Mouse (Mus musculus): ENCODE data around the gene Auh. TPM values are rescaled to one million over a fixed set of nuclear protein-coding genes. Genes with fewer than 3 reads are reported as not detected.

The Auh gene
- polyA plus RNA-seq, 1 experiment from 2014 or later = 35.2 TPM

DNA sequence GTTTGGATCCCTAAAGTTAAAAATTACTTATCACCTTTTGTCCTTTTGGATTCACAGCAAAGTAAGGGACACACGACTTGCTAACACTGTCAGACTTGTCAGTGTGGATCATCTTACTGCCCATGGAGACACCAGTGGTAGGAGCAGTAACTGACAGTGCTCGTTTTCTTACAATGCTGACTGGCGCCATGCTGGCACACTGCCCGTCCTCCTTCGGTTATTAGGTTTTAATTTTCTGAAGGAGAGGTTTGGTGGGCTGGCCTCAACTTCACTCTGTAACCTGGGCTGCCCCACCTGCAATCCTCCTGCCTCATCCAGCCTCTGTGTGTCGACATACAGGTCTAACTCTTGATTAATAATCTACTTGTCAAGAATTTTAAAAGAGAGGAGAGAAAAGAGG lies 31.7 kb downstream of the Auh start:
- ATAC-seq (ENCODE audit: low read depth) (no peak), DNase-seq (ENCODE audit: low spot score) (no peak)
- no peak overlapping the region for H3K4me3 ChIP-seq (ENCODE audit: low read depth, low read length)
- no peak overlapping the region for H3K27ac ChIP-seq (replicated peaks; ENCODE audit: low read depth, low read length)
- H3K9ac ChIP-seq (ENCODE audit: low read depth, low read length) = no peak overlapping the region
- H3K36me3 ChIP-seq (ENCODE audit: control insufficient read depth, insufficient read depth, low read length) = peaks cover 12% of the 10 kb centered on the region; the same call in 1 of the 2 replicates
- no peaks in the 10 kb centered on the region for H3K9me3 ChIP-seq (ENCODE audit: control insufficient read depth, low read length)
- 71% methylated on average over 6 of the region's 6 CpGs for WGBS
- no peak overlapping the region for H3K4me2 ChIP-seq (ENCODE audit: low read depth, low read length)
- H3K27me3 ChIP-seq (replicated peaks; ENCODE audit: control insufficient read depth, insufficient read depth, low read length) = no peaks in the 10 kb centered on the region
- no peaks in the 10 kb centered on the region; the same call in 1 of the 2 replicates for H3K4me1 ChIP-seq (ENCODE audit: control insufficient read depth, insufficient read depth, low read length)

DNA sequence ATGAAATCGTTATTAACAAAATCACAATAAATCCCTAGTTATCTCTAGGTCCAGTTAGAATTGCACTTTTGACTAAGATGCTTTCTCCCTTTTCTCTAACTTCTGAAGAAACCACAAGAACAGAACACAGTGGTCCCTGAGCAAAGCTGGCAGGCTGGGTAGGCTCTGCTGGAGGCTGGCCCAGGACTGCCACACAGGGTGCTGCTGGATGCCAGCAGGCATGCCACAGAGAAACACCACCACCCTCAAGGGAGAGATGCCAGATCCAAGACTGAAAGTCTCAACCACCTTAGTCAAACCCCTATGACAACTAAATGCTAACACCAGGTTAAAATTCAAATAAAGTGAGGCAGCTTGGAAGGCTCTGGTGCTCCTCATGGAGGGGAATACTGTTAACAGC lies 36.7 kb downstream of the Auh start:
- H3K4me1 ChIP-seq (ENCODE audit: control insufficient read depth, insufficient read depth, low read length) = peaks cover 5% of the 10 kb centered on the region; the same call in 1 of the 2 replicates
- no peak overlapping the region for H3K4me2 ChIP-seq (ENCODE audit: low read depth, low read length)
- DNase-seq (ENCODE audit: low spot score) (no peak), ATAC-seq (ENCODE audit: low read depth) (no peak)
- no peaks in the 10 kb centered on the region for H3K9me3 ChIP-seq (ENCODE audit: control insufficient read depth, low read length)
- H3K27ac ChIP-seq (replicated peaks; ENCODE audit: low read depth, low read length) = no peak overlapping the region
- H3K9ac ChIP-seq (ENCODE audit: low read depth, low read length) = no peak overlapping the region
- no peak overlapping the region for H3K4me3 ChIP-seq (ENCODE audit: low read depth, low read length)
- WGBS = 90% methylated on average over 1 of the region's 1 CpGs
- H3K27me3 ChIP-seq (replicated peaks; ENCODE audit: control insufficient read depth, insufficient read depth, low read length) = no peaks in the 10 kb centered on the region
- peaks cover 4% of the 10 kb centered on the region; the same call in 1 of the 2 replicates for H3K36me3 ChIP-seq (ENCODE audit: control insufficient read depth, insufficient read depth, low read length)

DNA sequence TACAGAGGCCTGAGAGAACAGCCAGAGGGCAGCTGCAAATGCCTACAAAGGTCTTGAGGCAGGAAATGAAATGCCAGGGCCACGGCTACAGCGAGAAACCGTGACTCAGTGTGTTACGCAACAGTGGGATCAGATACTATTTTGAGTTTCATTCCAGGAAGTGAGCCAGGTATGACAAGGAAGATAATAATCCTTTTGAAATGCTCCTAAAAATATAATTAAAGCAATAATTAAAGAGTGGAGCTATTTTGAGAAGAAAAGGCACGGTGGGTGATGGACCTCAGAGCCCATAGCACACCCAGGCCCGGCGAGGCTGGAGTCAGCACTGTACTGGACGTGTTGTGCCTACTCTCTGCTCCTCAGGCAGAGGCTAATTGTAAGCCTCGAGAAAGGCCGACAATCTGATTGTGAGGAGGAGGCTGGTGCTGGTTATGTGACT lies 37.4 kb downstream of the Auh start:
- H3K9me3 ChIP-seq (ENCODE audit: control insufficient read depth, low read length) = no peaks in the 10 kb centered on the region
- H3K4me2 ChIP-seq (ENCODE audit: low read depth, low read length) = no peak overlapping the region
- ATAC-seq (ENCODE audit: low read depth) (no peak), DNase-seq (ENCODE audit: low spot score) (peak; percentile 67)
- H3K9ac ChIP-seq (ENCODE audit: low read depth, low read length) = no peak overlapping the region
- WGBS = 48% methylated on average over 10 of the region's 10 CpGs
- no peaks in the 10 kb centered on the region for H3K27me3 ChIP-seq (replicated peaks; ENCODE audit: control insufficient read depth, insufficient read depth, low read length)
- H3K27ac ChIP-seq (replicated peaks; ENCODE audit: low read depth, low read length) = 0 out of 2 replicates have a peak overlapping the region, but pooled peaks have one; percentile 10
- H3K4me1 ChIP-seq (ENCODE audit: control insufficient read depth, insufficient read depth, low read length) = peaks cover 5% of the 10 kb centered on the region; the same call in 1 of the 2 replicates
- peaks cover 4% of the 10 kb centered on the region; the same call in 1 of the 2 replicates for H3K36me3 ChIP-seq (ENCODE audit: control insufficient read depth, insufficient read depth, low read length)
- no peak overlapping the region for H3K4me3 ChIP-seq (ENCODE audit: low read depth, low read length)

DNA sequence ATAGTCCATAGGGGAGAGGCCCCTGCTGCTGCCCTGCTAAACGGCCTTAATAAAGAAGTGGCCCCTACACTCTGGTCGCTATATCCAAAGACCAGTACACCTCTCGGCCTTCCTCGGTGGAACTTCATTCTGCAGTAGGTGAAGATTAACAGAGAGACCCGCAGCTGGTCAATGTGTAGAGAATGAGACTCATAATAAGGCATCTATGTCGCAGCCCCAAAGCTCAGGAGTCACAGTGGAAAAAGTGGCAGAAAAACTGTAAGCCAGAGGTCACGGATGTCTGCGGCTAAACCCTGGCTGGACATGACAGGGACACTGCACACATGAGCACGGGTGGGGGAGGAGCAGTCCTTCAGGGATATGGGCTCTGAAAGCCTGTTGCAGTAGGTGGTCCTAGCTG lies 39.2 kb downstream of the Auh start:
- no peak for DNase-seq (ENCODE audit: low spot score)
- Histone ChIP-seq H3K4me2 (ENCODE audit: low read depth, low read length) (no peak overlapping the region), H3K9me3 (ENCODE audit: control insufficient read depth, low read length) (no peaks in the 10 kb centered on the region), H3K27ac (replicated peaks; ENCODE audit: low read depth, low read length) (no peak overlapping the region), H3K27me3 (replicated peaks; ENCODE audit: control insufficient read depth, insufficient read depth, low read length) (no peaks in the 10 kb centered on the region), H3K4me1 (ENCODE audit: control insufficient read depth, insufficient read depth, low read length) (peaks cover 5% of the 10 kb centered on the region; the same call in 1 of the 2 replicates), H3K4me3 (ENCODE audit: low read depth, low read length) (no peak overlapping the region), H3K36me3 (ENCODE audit: control insufficient read depth, insufficient read depth, low read length) (no peaks in the 10 kb centered on the region; the same call in 1 of the 2 replicates), H3K9ac (ENCODE audit: low read depth, low read length) (no peak overlapping the region)
- no peak for ATAC-seq (ENCODE audit: low read depth)
- 85% methylated on average over 9 of the region's 9 CpGs for WGBS

DNA sequence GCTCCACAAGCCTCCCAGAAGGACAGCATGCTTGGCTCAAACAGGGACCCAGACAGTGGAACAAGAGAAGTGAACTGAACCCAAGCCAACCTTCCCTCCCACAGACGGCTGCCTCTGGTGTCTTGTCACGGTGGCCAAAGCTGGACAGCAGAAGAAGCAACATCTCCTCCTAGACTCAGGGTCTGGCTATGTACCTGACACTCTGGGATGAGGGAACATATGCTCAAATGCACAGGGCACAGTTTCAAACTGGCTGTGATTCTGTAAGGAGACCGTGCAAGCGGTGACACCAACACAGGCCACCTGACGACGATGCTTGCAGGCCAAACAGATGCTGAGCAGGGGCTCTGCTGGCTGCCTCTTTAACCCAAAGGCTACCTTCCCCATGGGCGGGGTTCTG lies 42.7 kb downstream of the Auh start:
- Histone ChIP-seq H3K27ac (replicated peaks; ENCODE audit: low read depth, low read length) (no peak overlapping the region), H3K36me3 (ENCODE audit: control insufficient read depth, insufficient read depth, low read length) (no peaks in the 10 kb centered on the region; the same call in 1 of the 2 replicates), H3K9me3 (ENCODE audit: control insufficient read depth, low read length) (no peaks in the 10 kb centered on the region), H3K9ac (ENCODE audit: low read depth, low read length) (no peak overlapping the region), H3K4me2 (ENCODE audit: low read depth, low read length) (no peak overlapping the region), H3K27me3 (replicated peaks; ENCODE audit: control insufficient read depth, insufficient read depth, low read length) (no peaks in the 10 kb centered on the region), H3K4me1 (ENCODE audit: control insufficient read depth, insufficient read depth, low read length) (no peaks in the 10 kb centered on the region), H3K4me3 (ENCODE audit: low read depth, low read length) (no peak overlapping the region)
- no peak for ATAC-seq (ENCODE audit: low read depth)
- WGBS = 81% methylated on average over 7 of the region's 7 CpGs
- DNase-seq (ENCODE audit: low spot score) = no peak

DNA sequence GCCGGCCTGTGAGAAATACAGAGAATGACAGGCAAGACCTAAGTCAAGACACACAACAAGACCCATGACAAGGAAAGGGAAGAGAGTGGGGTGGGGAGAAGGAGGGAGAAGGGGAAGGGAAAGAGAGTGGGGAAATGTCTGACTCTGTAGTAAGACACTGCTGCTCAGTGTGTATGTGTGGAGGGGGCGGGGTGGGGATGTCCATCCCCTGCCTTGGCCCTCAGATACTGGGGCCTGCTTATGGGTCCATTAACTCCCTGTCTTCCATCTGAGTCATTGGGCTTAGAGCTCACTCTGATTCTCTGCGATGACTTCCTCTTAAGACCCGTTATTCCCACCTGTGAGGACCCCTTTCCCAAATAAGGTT lies 45.5 kb downstream of the Auh start:
- no peak overlapping the region for H3K4me3 ChIP-seq (ENCODE audit: low read depth, low read length)
- 78% methylated on average over 2 of the region's 4 CpGs for WGBS

DNA sequence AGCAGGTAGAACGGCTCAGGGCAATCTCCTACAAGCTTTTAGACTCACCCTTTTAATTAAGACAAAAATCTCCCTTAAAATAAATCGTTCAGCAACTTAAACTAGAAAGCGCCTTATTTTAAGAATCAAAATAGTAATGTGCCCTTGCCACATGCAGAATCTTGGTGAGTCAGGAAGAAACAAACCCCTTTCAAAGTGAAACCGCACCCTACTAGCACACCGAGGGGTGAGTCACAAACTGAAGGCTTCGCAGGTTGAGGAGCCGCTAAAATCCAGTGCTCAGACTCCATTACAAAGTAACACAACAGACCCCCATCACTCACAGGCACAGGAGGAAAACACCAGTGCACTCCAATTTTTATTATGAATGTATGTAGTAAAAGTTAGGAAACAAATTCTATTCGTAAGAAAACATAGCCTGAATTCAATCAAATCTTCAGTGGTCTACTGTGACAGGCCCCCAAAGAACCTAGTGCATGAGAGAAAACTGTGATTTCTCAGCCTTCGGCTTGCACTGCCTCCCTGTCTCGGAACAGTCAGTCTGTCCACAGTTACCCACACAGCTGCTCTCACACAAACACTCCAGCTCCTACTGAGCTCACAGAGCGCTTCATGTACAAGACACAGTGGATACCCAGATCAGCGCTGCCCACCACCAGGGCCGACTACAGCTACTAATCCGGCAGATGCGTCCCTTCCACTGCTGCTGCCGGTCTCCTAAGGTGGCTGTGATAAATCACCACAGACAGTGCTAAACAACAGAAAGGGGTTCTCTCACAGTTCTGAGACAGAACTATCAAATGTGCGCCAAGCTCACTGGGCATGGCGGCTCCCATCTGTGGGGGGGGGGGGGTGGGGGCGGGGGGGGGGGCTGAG lies 46.2 kb downstream of the Auh start:
- Histone ChIP-seq H3K27me3 (replicated peaks; ENCODE audit: control insufficient read depth, insufficient read depth, low read length) (no peaks in the 10 kb centered on the region), H3K4me3 (ENCODE audit: low read depth, low read length) (no peak overlapping the region), H3K27ac (replicated peaks; ENCODE audit: low read depth, low read length) (no peak overlapping the region), H3K9ac (ENCODE audit: low read depth, low read length) (no peak overlapping the region), H3K4me1 (ENCODE audit: control insufficient read depth, insufficient read depth, low read length) (peaks cover 7% of the 10 kb centered on the region), H3K9me3 (ENCODE audit: control insufficient read depth, low read length) (no peaks in the 10 kb centered on the region), H3K4me2 (ENCODE audit: low read depth, low read length) (no peak overlapping the region), H3K36me3 (ENCODE audit: control insufficient read depth, insufficient read depth, low read length) (no peaks in the 10 kb centered on the region; the same call in 1 of the 2 replicates)
- DNase-seq (ENCODE audit: low spot score) = no peak
- WGBS = 77% methylated on average over 18 of the region's 19 CpGs
- no peak for ATAC-seq (ENCODE audit: low read depth)

More for the DNA sequence above, 45.5 kb downstream of the Auh start:
- Histone ChIP-seq H3K27ac (replicated peaks; ENCODE audit: low read depth, low read length) (no peak overlapping the region), H3K9me3 (ENCODE audit: control insufficient read depth, low read length) (no peaks in the 10 kb centered on the region), H3K27me3 (replicated peaks; ENCODE audit: control insufficient read depth, insufficient read depth, low read length) (no peaks in the 10 kb centered on the region), H3K4me2 (ENCODE audit: low read depth, low read length) (no peak overlapping the region), H3K36me3 (ENCODE audit: control insufficient read depth, insufficient read depth, low read length) (no peaks in the 10 kb centered on the region; the same call in 1 of the 2 replicates), H3K4me1 (ENCODE audit: control insufficient read depth, insufficient read depth, low read length) (peaks cover 7% of the 10 kb centered on the region), H3K9ac (ENCODE audit: low read depth, low read length) (no peak overlapping the region)
- DNase-seq (ENCODE audit: low spot score) (no peak), ATAC-seq (ENCODE audit: low read depth) (no peak)

DNA sequence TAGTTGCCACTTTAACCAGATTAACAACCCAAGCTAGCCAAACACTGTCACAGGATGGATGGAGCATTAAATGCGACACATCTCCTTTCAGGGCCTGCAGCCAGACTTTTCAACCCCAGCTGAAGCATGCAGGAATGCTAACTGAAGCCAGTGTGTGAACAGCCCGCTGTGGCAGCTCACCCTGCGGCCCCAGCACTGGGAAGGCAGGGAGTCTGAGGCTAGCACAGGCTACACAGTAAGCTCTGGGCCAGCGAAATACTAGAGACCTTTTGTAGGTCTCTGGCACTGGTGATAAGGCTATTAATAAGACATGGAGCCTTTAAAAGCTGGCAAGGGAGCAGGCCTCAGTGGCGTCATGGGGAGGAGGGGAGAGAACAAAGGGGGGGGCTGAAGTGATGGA lies 49.1 kb downstream of the Auh start:
- no peaks in the 10 kb centered on the region for H3K36me3 ChIP-seq (ENCODE audit: control insufficient read depth, insufficient read depth, low read length)
- DNase-seq (ENCODE audit: low spot score) = peak; percentile 65
- H3K9me3 ChIP-seq (ENCODE audit: control insufficient read depth, low read length) = no peaks in the 10 kb centered on the region
- peaks cover 10% of the 10 kb centered on the region for H3K4me1 ChIP-seq (ENCODE audit: control insufficient read depth, insufficient read depth, low read length)
- H3K27me3 ChIP-seq (replicated peaks; ENCODE audit: control insufficient read depth, insufficient read depth, low read length) = no peaks in the 10 kb centered on the region
- 47% methylated on average over 5 of the region's 5 CpGs for WGBS
- H3K4me3 ChIP-seq (ENCODE audit: low read depth, low read length) = no peak overlapping the region
- no peak overlapping the region for H3K4me2 ChIP-seq (ENCODE audit: low read depth, low read length)
- no peak overlapping the region for H3K9ac ChIP-seq (ENCODE audit: low read depth, low read length)
- peak overlapping the region; percentile 33; the same call in 1 of the 2 replicates for H3K27ac ChIP-seq (replicated peaks; ENCODE audit: low read depth, low read length)
- peak; percentile 73 for ATAC-seq (ENCODE audit: low read depth)
